Mouse (Mus musculus) c-Kit-positive CD71-positive TER-119-positive erythroid progenitor cells, embryonic 14.5 days (primary cell): ENCODE measurements around the gene Sbno2.

ENCODE experiments used
- DNase-seq: peaks from one replicate; pipeline ENCODE4 v3.0.0-alpha.2; 2013; ENCODE audit warnings: low spot score

The Sbno2 gene

GRCm38 (mm10) chr10:80141786-80142529 is 36.6 kb upstream of the Sbno2 start:
- peak; percentile 98 for DNase-seq

- DNase-seq: peak; percentile 92
Observed at GRCm38 (mm10) chr10:80141243-80141642, 35.9 kb upstream of the Sbno2 start.

- DNase-seq: no peak
Observed at GRCm38 (mm10) chr10:80140666-80141035, 35.3 kb upstream of the Sbno2 start, which contains the start of gene Cbarp. Gene Cbarp (minus strand): TSS chr10:80140835.

GRCm38 (mm10) chr10:80139975-80140665 is 34.7 kb upstream of the Sbno2 start:
- DNase-seq: no peak

GRCm38 (mm10) chr10:80139439-80139775 is 34.0 kb upstream of the Sbno2 start:
- DNase-seq: no peak

- DNase-seq: no peak
Observed at GRCm38 (mm10) chr10:80138553-80139438, 33.4 kb upstream of the Sbno2 start, which contains the start of gene Atp5d. Gene Atp5d (plus strand): TSS chr10:80138632.

GRCm38 (mm10) chr10:80137626-80138552 is 32.5 kb upstream of the Sbno2 start:
- no peak for DNase-seq

- no peak for DNase-seq
Observed at GRCm38 (mm10) chr10:80136952-80137625, 31.7 kb upstream of the Sbno2 start.

- no peak for DNase-seq
Observed at GRCm38 (mm10) chr10:80136179-80136951, 31.0 kb upstream of the Sbno2 start.

- no peak for DNase-seq
Observed at GRCm38 (mm10) chr10:80135641-80136040, 30.3 kb upstream of the Sbno2 start.

- no peak for DNase-seq
Observed at GRCm38 (mm10) chr10:80135161-80135560, 29.8 kb upstream of the Sbno2 start.

GRCm38 (mm10) chr10:80134421-80134820 is 29.1 kb upstream of the Sbno2 start:
- DNase-seq: no peak

- no peak for DNase-seq
Observed at GRCm38 (mm10) chr10:80133226-80133849, 28.0 kb upstream of the Sbno2 start.

- no peak for DNase-seq
Observed at GRCm38 (mm10) chr10:80131952-80132350, 26.6 kb upstream of the Sbno2 start.

GRCm38 (mm10) chr10:80131316-80131951 is 26.1 kb upstream of the Sbno2 start:
- DNase-seq: no peak

- no peak for DNase-seq
Observed at GRCm38 (mm10) chr10:80130403-80131031, 25.1 kb upstream of the Sbno2 start.

- no peak for DNase-seq
Observed at GRCm38 (mm10) chr10:80129846-80130245, 24.5 kb upstream of the Sbno2 start.

- DNase-seq: no peak
Observed at GRCm38 (mm10) chr10:80127920-80128319, 22.5 kb upstream of the Sbno2 start.
